Mouse (Mus musculus) G1E (cell line): Measurements from ENCODE around the gene Ccdc38. TPM values are rescaled to one million over a fixed set of nuclear protein-coding genes. Genes with fewer than 3 reads are reported as not detected.
A peak's percentile ranks its signal among the peaks of the same experiment; 100 is the strongest.

Experiments used
- ATAC-seq: 2 replicates; pipeline ENCODE4 v1.8.0; 2016; ENCODE audit warnings: mild to moderate bottlenecking; ENCODE audit not compliant: insufficient number of reproducible peaks, poor library complexity, low FRiP score, severe bottlenecking; ENCODE audit errors: extremely low read depth
- DNase-seq: peaks from one replicate; pipeline ENCODE4 v3.0.0; 2012; ENCODE audit warnings: low spot score
- H3K27me3 ChIP-seq: 2 replicates; pipeline ENCODE4 v1.6.1; 2012; ENCODE audit warnings: mild to moderate bottlenecking, low read length, inconsistent platforms; ENCODE audit not compliant: insufficient read depth
- H3K36me3 ChIP-seq: replicated peaks from 2 replicates; pipeline ENCODE3; 2012; ENCODE audit warnings: mild to moderate bottlenecking, inconsistent platforms
- H3K4me1 ChIP-seq: 2 replicates; pipeline ENCODE4 v1.6.1; 2012; ENCODE audit warnings: low read depth, low read length, inconsistent platforms, mixed read lengths; ENCODE audit not compliant: insufficient read depth
- H3K4me3 ChIP-seq: 2 replicates; pipeline ENCODE4 v1.5.1; 2012; ENCODE audit warnings: low read depth, mild to moderate bottlenecking, inconsistent platforms, low read length, moderate library complexity, mixed read lengths
- H3K9me3 ChIP-seq: replicated peaks from 2 replicates; pipeline ENCODE4 v1.6.1; 2012; ENCODE audit warnings: inconsistent platforms
- CTCF ChIP-seq: IDR thresholded peaks from 2 replicates; pipeline ENCODE4 v1.5.1; 2012; ENCODE audit warnings: low read depth, low read length, inconsistent platforms, mixed read lengths
- GATA1 ChIP-seq: IDR thresholded peaks from 2 replicates; pipeline ENCODE4 v1.6.1; 2012; ENCODE audit warnings: borderline replicate concordance, low read length, inconsistent platforms, mixed read lengths
- GATA2 ChIP-seq: IDR thresholded peaks from 2 replicates; pipeline ENCODE4 v1.6.1; 2012; ENCODE audit warnings: low read depth, low read length, inconsistent platforms, borderline replicate concordance
- POLR2AphosphoS5 ChIP-seq: IDR thresholded peaks from 2 replicates; pipeline ENCODE4 v1.6.1; 2012; ENCODE audit warnings: low read depth, low read length, inconsistent platforms; ENCODE audit not compliant: insufficient replicate concordance
- TAL1 ChIP-seq: conservative IDR thresholded peaks from 2 replicates; pipeline ENCODE4 v1.6.1; 2012; ENCODE audit warnings: low read depth, low read length, inconsistent platforms, mixed read lengths
- polyA plus RNA-seq: library from polyadenylated mRNA; stranded (reverse); fragments of >175 nt; gene quantifications from 2 replicates; pipeline ENCODE4 v1.2.3, GENCODE M21; 2012
- total RNA-seq, 2 experiments: library from RNA; stranded (forward) in 1 of 2; stranded (reverse) in 1 of 2; fragments of 200-1000 nt in 1 of 2; fragments of >200 nt in 1 of 2; fragmentation: Nextera tagmentation in 1 of 2; gene quantifications; 2 replicates each; pipeline ENCODE4 v1.2.3; 2014 to 2017

The Ccdc38 gene
- total RNA-seq (2014; fragmentation: Nextera tagmentation) (not detected in 2 replicates), total RNA-seq (2017) (0.11 and 0.23 TPM in 2 replicates), polyA plus RNA-seq (not detected in 2 replicates)

DNA sequence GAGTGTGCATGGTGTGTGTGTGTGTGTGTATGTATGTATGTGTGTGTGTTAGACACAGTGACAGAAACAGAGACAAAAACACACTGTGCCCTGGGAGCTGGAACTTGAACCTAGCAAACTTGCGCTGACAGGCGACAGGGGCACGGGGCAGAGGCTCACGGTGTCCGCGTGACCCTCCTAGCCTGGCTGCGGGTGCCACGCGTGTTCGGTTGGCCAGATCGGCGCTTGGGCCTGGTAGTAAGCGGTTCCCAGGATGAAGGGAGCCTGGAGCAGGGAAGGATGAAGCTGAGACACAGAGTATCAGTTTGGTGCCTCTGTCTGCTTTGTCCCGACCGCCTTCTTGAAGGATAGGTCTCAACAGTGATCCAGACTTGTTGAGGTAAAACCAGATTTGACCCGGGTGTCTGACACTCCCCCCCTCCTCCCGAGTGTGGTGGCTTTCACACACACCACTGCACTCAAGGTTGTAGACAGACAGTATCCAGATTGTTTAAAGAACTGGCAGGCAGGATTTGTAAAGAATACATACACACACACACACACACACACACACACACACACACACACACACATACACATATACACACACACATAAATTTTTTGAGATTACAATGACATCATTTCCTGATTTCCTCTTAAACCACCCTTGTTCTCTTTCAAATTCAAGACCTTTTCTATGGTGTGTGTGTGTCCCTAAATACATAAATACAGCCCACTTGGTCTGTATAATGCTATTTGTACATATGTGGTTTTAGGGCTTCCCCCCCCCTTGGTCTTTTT, at the start of gene Ccdc38:
Gene Ccdc38, plus strand, starts transcription at position 202 of the 780 bp plus-strand sequence.
- DNase-seq (no peak), ATAC-seq (no peak)
- Histone ChIP-seq H3K4me3 (no peak within 1 kb of the TSS; the same call in 1 of the 2 replicates), H3K4me1 (peaks cover 5% of the 10 kb centered on the region), H3K9me3 (no peaks in the 10 kb centered on the region), H3K27me3 (peaks cover 10% of the 10 kb centered on the region), H3K36me3 (no peaks in the 10 kb centered on the region)
- TF ChIP-seq TAL1 (no peak), GATA2 (no peak), POLR2AphosphoS5 (no peak), CTCF (no peak), GATA1 (no peak)

DNA sequence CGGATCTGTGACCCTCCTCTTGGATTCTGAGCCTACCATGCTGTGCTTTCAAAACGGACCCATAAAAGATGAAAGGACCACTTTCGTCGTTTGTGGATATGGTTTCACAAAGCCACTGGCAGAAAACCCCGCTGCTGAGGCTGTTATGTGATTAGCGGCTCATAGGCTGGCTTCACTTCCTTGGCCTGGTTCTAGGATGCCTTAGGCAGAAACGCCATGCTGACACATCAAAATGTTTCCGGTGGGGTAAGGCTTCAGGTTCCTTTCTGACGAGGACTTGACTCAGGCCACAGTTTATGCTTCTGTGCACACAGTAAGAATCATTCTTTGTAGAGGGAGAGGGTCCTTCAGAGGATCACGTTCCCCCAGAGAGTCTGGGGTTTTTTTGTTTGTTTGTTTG, 39.6 kb upstream of the Ccdc38 start:
- TF ChIP-seq TAL1 (no peak), GATA2 (no peak), POLR2AphosphoS5 (no peak), CTCF (no peak), GATA1 (no peak)
- H3K4me1 ChIP-seq: peaks cover 4% of the 10 kb centered on the region; the same call in 1 of the 2 replicates
- no peak overlapping the region for H3K4me3 ChIP-seq
- H3K36me3 ChIP-seq: no peaks in the 10 kb centered on the region
- DNase-seq (no peak), ATAC-seq (no peak)
- H3K27me3 ChIP-seq: peaks cover 27% of the 10 kb centered on the region
- H3K9me3 ChIP-seq: no peaks in the 10 kb centered on the region

DNA sequence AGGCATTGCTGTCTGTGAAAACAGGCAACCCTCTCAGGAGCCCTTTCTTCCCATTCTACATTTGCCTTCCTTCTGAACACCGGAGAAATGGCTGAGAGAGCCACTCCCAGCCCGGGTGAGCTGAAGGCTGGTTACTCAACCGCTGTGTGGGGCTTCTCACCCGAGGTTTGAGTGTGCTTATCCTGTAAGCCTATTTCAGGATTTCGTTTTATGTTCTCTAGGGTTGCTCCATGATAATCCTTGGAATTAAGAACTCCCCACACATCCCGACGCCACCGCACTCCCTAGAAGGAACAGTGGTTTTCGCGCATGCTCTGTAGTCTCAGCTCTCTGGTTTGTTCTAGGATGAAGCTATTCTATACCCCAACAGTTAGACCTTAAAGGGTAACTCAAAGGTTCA, 39.1 kb upstream of the Ccdc38 start:
- Histone ChIP-seq H3K4me3 (no peak overlapping the region), H3K36me3 (no peaks in the 10 kb centered on the region), H3K4me1 (peaks cover 4% of the 10 kb centered on the region; the same call in 1 of the 2 replicates), H3K9me3 (no peaks in the 10 kb centered on the region), H3K27me3 (peaks cover 23% of the 10 kb centered on the region)
- TF ChIP-seq POLR2AphosphoS5: no peak
- TF ChIP-seq TAL1: no peak
- TF ChIP-seq CTCF: no peak
- TF ChIP-seq GATA1: no peak
- no peak for TF ChIP-seq GATA2
- ATAC-seq (no peak), DNase-seq (no peak)

DNA sequence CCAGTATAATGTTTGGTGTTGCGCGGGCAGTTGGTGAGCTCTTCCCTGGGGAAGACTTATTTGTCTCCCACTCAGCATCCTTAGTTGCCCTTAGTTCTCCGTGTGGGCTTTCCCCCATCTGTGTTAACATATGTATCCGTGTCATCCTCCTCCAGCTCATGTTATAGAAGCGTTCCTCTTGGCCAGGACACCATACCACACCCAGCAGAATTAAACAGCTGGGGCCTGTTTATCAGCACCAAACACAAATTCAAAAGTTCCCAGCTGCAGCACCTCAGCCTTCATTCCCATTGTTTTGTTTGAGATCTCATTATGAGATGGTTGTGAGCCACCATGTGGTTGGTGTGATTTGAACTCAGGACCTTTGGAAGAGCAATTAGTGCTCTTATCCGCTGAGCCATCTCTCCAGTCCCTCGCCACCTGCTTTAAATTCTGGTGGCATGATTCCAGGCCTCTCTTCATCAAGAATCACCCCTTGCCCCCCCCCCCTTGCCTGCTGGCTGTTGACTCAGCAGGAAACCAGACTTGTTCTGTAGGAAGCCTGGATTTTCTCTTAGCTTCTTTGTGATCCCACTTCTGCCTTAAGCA, 32.0 kb upstream of the Ccdc38 start:
- TF ChIP-seq GATA2 (no peak), POLR2AphosphoS5 (no peak), TAL1 (no peak)
- no peak for DNase-seq
- Histone ChIP-seq H3K36me3 (no peaks in the 10 kb centered on the region), H3K9me3 (no peaks in the 10 kb centered on the region), H3K27me3 (peaks cover 19% of the 10 kb centered on the region), H3K4me3 (no peak overlapping the region), H3K4me1 (peaks cover 26% of the 10 kb centered on the region)
- no peak for ATAC-seq

DNA sequence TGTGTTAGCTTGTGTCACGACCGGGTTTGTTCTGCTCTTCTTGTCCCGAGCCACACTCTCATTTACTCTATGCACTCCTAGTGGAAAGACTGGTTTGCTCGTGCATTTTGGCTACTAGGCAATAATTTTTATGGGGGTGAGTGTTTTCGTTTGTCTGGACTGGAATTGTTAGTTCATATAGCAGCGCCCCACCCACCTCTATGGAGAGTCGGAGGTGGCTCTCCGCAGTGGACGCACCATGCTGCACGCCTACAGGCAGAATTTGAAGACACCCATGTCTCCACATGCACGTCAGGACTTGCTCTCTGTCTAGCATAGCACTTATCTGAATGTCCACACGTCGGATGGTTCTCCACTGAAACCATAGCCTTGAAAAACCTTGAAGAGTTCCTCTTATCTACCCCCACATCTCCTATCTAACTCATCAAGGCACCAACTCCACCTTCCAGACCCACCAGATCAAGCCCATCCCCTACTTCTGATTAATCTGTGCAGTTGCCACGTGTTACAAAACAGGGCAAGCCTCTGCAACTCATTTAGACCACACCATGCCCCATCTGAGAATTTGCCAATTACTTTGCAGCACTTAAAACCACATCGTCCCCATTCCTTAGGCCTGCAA, 30.8 kb upstream of the Ccdc38 start:
- peaks cover 22% of the 10 kb centered on the region for H3K27me3 ChIP-seq
- H3K9me3 ChIP-seq: no peaks in the 10 kb centered on the region
- H3K4me1 ChIP-seq: peaks cover 26% of the 10 kb centered on the region
- DNase-seq (peak; percentile 27), ATAC-seq (peak; percentile 66)
- H3K4me3 ChIP-seq: no peak overlapping the region; the same call in 1 of the 2 replicates
- no peaks in the 10 kb centered on the region for H3K36me3 ChIP-seq
- TF ChIP-seq GATA2 (no peak), CTCF (no peak), POLR2AphosphoS5 (no peak), TAL1 (peak; percentile 45), GATA1 (no peak)

DNA sequence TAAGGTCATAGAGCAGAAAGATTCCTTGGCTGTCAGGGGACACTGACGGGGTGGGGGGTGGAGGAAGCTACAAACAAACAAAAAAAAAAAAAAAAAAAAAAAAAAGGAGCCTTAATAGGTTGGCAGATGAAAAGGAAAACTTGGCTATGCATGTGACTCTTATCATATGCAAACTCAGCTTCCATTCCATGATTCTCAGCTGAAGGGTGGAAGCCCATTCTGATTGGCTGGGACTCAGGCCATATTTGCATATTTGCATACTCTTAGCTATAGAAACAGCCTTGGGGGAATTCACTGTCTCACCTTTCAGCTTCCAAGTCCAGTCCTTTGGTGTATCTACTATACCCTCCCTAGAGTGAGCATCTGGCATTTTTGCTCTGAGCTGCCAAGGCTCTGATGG, 25.0 kb upstream of the Ccdc38 start:
- ATAC-seq (no peak; the same call in 1 of the 2 replicates), DNase-seq (peak; percentile 11)
- no peak overlapping the region for H3K4me3 ChIP-seq
- peaks cover 7% of the 10 kb centered on the region for H3K4me1 ChIP-seq
- TF ChIP-seq TAL1 (no peak), GATA2 (no peak), GATA1 (no peak), POLR2AphosphoS5 (no peak), CTCF (no peak)
- H3K9me3 ChIP-seq: no peaks in the 10 kb centered on the region
- no peaks in the 10 kb centered on the region for H3K36me3 ChIP-seq
- H3K27me3 ChIP-seq: peaks cover 22% of the 10 kb centered on the region
